Mouse (Mus musculus) left cerebral cortex, postnatal 4 days (tissue): ENCODE results near the gene Snca. TPM values are rescaled to one million over a fixed set of nuclear protein-coding genes. Genes with fewer than 3 reads are reported as not detected.

Source experiments
- DNase-seq: peaks from one replicate; pipeline ENCODE4 v3.0.0-alpha.2; 2022
- intact Hi-C: fragments of 180-260 bp; cut with DNase I; formaldehyde crosslinking; loops from one replicate; pipeline ENCODE4 v1.15.1; 2025
- total RNA-seq, 2 experiments: library from RNA; stranded (reverse); gene quantifications; 2 replicates each; pipeline ENCODE4 v1.2.3; 2021

The Snca gene
- total RNA-seq, result 100 to 1,000 TPM; 295 to 330 TPM

GRCm38 (mm10) chr6:60829282-60829891 lies at the start of gene Snca:
Snca (minus strand) TSS chr6:60829855.
- peak; percentile 27 for DNase-seq
- intact Hi-C loops, result no loop called here

DNA sequence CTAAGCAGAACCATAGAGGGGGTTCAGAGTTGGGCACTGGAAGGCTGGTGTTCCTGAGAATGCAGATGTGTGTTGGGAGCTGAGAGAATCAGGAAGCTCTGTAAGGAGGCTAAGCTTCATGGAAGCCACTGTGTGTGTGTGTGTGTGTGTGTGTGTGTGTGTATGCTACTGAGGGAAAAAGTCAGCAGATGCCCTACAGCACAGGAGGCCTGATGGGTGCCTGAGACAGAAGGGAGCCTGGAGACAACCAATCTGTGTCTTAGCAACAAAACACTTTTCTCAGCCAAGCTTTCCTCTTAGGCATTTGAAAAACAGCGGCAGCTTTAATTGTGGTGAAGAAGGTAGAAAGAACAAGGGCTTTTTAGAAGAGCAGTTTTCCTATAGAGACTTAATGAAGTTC lies 40.5 kb upstream of the Snca start:
- intact Hi-C loops, result no loop called here

DNA sequence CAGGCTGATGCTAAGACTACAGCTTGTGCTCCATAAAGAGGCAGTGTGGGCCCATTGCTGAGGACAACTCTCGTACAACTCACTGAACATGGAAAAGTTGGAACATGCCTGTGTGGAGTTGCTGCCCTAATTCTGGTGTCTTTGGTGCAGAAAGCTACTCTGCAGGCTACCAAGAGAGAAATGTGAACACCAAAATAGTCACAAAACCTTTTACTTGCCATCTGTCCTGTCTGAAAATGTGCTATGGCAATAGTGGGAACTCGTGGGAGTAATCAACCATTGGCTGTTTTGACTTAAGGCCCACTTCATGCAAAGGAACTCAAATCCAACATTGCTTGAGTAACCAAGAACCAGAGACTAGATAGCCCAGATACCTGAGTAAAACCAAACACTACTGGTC lies 26.9 kb upstream of the Snca start:
- intact Hi-C loops, result no loop called here
- no peak for DNase-seq

More for the DNA sequence above, 40.5 kb upstream of the Snca start:
- DNase-seq, result peak; percentile 22

GRCm38 (mm10) chr6:60851690-60852089 lies 22.0 kb upstream of the Snca start:
- intact Hi-C loops, result no loop called here
- no peak for DNase-seq

DNA sequence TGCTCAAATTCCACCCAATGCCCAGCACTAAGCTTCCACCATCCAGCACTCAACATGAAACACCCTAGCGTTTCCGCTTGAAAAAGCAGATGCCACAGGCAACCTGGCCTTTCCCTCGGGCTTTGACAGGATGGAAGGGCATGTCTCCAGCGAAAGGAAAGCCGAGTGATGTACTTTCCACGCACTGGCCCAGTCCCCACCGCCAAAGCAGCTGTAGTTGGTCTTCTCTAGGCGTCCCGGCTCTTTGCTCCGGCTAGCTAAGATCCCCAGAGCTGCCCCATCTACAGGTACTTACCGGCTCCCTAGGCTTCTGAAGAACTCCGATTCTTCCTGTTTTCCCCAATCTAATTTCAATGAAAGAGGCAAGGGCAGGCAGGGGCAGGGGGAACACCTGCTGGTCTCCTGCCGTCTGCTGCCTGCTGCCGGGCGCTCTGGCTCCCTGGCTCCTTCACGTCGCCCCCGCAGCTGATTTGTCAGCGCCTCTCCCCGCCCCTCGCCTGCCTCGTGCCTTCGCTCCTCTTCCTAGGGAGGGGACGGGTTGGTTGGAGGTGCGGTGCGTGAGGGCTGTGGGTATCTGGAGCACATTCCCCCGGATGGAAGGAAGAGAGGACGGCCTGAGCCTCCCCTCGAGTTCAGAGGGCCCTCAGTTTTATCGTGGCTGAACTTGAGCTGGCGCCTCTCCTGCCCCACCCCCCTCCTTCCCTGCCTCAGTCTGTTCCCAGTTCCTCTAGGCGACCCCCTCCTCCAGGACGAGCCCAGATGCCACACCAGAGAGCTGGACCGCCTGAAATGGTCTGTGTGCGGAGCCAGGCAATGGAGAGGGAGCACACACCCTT lies 1.0 kb downstream of the Snca start:
- intact Hi-C loops, result no loop called here
- peak; percentile 84 for DNase-seq

- intact Hi-C loops, result no loop called here
- DNase-seq, result no peak
Measured at GRCm38 (mm10) chr6:60828047-60828428, 1.6 kb downstream of the Snca start.

GRCm38 (mm10) chr6:60827290-60827689 lies 2.4 kb downstream of the Snca start:
- intact Hi-C loops, result no loop called here
- no peak for DNase-seq

- DNase-seq, result no peak
- intact Hi-C loops, result no loop called here
Measured at GRCm38 (mm10) chr6:60819272-60819671, 10.4 kb downstream of the Snca start.

DNA sequence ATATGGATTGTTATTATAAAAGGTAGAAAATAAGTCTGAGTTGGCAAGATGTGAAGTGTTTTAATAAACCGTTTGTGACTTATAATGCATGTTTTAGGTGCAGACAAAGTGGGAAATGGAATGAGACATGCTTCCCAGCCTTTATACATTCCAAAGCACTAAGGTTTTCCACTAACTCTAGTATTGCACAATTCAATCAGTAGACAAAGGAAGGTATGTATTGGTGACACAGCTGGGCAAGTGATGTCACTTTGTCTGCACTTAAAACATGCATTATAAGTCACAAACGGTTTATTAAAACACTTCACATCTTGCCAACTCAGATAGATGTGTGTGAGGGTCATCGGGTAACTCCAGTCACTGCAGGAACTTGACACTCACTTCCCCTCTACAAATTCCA lies 16.1 kb downstream of the Snca start:
- intact Hi-C loops, result no loop called here
- no peak for DNase-seq

DNA sequence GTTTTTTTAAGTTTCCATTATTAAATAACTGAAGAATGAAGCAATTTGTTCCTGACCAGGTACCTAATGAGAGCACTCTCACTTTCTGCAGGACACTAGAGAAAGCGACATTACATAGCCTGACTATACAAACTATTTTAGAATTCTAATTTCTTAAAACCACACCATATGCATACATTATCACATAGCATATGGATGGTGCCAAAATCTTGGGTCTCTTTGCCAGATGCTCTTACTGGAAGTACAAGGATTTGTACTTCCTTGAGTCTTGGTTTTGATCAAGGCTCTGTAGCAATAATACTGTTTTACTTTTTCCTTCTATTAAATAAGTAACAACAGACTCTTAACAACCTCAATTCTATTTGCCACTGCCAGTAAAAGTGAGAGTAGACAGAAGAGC lies 31.4 kb downstream of the Snca start:
- intact Hi-C loops, result no loop called here
- no peak for DNase-seq

- intact Hi-C loops, result no loop called here
- DNase-seq, result peak; percentile 13
Measured at GRCm38 (mm10) chr6:60793659-60794365, 35.8 kb downstream of the Snca start.

- intact Hi-C loops, result no loop called here
- DNase-seq, result peak; percentile 41
Measured at GRCm38 (mm10) chr6:60786955-60787354, 42.7 kb downstream of the Snca start.

- no peak for DNase-seq
- intact Hi-C loops, result no loop called here
Measured at GRCm38 (mm10) chr6:60771899-60772298, 57.8 kb downstream of the Snca start.

DNA sequence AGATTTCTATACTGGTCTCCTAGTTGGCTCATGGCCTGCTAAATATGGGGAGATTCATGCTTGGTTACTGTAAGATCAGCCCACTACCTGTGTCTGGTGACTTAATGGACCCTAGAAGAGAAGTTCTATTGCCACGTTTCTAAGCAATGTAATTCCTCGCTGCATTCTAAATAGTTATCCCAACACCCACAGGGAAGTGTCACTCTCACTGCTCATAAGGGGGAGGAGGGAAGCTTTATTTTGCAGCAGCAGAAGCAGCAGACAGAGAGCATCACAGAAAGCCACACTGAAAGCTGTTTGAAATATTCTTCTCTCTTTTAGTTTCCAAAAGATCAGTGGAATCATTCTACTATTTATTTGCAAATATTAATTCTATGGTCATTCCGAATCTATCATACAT lies 64.0 kb downstream of the Snca start:
- DNase-seq, result no peak
- intact Hi-C loops, result no loop called here

DNA sequence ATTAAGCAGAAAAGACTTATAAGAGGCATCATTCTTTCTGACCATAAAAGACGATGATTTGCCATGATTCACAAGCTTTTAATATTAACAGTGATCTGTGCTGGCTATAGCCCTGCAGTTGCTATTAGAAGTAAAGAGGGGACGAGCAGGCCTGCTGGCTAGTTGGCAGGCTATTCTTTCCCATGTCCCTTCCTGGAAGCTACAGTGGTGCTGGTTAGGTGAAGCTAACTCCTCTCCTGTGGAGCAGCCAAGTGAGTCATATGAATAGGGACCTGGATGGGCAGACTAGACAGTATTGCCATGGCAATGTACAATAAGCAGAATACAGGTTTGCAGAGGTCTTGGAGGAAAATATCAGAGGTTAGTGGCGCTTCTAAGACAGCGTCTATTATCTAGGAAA lies 66.8 kb downstream of the Snca start:
- intact Hi-C loops, result no loop called here
- DNase-seq, result no peak

DNA sequence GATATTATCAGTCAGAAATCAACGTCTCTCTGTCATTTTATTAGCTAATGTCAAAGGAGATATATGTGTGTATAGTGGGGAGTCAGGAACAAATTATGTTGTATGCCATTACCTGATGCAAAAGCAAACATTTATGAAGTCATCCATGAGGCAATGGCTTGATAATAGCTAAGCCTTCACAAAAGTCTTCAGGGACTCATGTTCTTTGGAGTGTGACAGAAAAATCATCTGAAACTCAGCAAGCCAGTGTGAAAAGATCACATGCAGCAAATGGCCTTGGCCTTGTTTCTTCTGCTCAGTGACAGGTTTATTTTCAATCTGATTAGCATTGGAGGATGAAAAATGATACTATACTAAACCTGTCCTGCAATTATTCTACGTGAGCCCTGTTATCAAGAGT lies 67.9 kb downstream of the Snca start:
- DNase-seq, result no peak
- intact Hi-C loops, result no loop called here

DNA sequence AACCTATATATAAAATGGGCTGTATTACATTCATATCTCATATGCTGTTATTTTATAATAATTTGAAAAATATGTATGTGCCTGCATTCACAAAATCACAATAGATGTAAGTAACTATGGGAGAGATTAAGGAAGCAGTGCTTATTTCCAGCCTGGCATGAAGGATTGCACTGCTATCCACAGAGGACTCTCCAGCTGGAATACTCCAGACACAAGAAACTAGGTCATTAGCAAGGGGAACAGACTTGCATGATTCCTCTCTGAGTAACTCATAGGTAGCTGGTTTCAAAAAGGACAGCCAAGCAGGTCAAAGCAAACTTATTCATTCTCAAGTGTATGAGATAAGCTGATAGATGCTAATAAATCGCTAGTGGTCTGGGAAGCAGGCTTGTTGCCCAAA lies 74.7 kb downstream of the Snca start:
- intact Hi-C loops, result no loop called here
- no peak for DNase-seq

DNA sequence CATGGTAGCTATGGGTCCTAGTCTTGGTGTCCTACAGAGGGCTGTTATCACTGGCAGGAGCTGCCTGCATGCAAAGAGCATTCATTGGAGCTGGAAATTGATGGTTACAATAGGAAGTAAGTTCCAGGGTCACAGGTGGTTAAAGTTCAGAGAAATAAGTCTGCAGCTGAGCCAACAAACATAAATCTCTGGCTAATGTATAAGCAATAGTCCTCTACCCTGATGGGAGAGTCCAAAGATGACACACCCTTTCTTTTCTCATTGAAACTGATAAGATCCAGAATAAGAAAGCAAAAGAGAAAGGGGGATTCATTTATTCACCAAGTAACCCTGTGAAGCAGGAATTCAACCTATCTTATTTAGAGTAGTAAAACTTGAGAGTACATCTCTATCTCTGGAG lies 83.7 kb downstream of the Snca start:
- no peak for DNase-seq
- intact Hi-C loops, result no loop called here

DNA sequence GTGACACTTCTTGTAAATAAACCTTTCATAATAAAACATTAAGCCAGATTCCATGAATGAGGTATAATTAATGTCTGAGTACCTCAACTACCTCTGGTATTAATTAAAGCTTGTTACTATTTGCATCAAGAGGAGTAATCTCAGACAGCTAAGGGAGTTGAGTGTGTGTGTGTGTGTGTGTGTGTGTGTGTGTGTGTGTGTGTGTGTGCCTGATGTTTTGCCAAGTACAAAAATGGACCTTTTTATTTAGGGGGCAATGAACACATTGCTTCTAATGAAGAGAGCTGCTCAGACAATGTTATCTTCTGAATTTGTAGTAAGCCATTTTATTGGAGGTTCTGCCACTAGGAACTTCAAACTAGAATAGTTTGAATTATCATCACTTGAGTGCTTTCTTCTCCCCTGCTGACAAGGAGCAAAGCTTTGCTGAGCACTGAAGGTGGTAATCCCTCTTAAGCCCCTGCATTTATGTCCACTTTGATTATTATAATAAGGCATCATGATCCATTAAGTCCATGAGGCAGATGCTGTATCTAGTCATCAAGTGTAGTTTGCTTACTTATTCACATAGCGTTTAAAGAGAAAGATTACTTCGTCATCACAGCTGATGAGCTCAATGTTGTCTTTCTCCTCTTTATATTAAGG lies 88.1 kb downstream of the Snca start:
- intact Hi-C loops, result no loop called here
- no peak for DNase-seq

GRCm38 (mm10) chr6:60739776-60740175 lies 89.9 kb downstream of the Snca start:
- no peak for DNase-seq
- intact Hi-C loops, result no loop called here

DNA sequence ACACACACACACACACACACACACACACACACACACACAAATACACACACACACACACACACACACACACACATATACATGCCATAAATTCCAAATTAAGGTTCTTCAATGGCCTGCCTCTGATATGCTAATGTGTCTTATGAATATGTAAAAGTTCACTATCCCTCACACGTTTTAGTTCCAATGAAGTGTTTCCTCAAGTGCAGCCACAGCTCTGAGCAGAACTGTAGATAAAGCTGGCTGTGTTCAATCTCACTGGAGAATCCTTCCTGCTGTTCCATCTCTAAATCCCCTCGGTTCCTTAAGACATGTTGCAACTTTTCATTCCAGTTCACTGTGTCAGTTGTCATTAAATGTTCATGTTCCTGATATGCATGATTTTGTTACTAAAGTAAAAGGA lies 98.5 kb downstream of the Snca start:
- no peak for DNase-seq
- intact Hi-C loops, result no loop called here
